Mouse (Mus musculus) kidney, embryonic 14.5 days (tissue): ENCODE measurements at regions not wholly inside any gene's neighbourhood (a gene's known extent, or its start where the extent isn't known, plus 50 kb on each side); places are given as distances from the start of the nearest gene placed in this dataset.

Experiments
- ATAC-seq: fragments of 200-750 bp; cut with Nextera tagmentation; 2 replicates; pipeline ENCODE4 v1.8.0; 2017; ENCODE audit warnings: moderate number of reproducible peaks, mild to moderate bottlenecking, moderate TSS enrichment, moderate library complexity; ENCODE audit not compliant: low FRiP score, low TSS enrichment
- H3K27ac ChIP-seq: fragments of 300-500 bp; sonication (generic); 2 replicates; pipeline ENCODE4 v1.5.1; 2014; ENCODE audit warnings: low read depth, mild to moderate bottlenecking, low read length, moderate library complexity, mixed read lengths
- H3K27me3 ChIP-seq: fragments of 300-500 bp; sonication (generic); 2 replicates; pipeline ENCODE4 v1.6.1; 2014; ENCODE audit warnings: mild to moderate bottlenecking, low read length; ENCODE audit not compliant: control insufficient read depth, insufficient read depth
- H3K36me3 ChIP-seq: fragments of 300-500 bp; sonication (generic); 2 replicates; pipeline ENCODE4 v1.6.1; 2014; ENCODE audit warnings: low read length, mixed read lengths; ENCODE audit not compliant: control insufficient read depth, insufficient read depth
- H3K4me1 ChIP-seq: fragments of 300-500 bp; sonication (generic); 2 replicates; pipeline ENCODE4 v1.6.1; 2014; ENCODE audit warnings: low read length, mixed read lengths; ENCODE audit not compliant: control insufficient read depth, insufficient read depth
- H3K4me2 ChIP-seq: fragments of 300-500 bp; sonication (generic); replicated peaks from 2 replicates; pipeline ENCODE4 v1.6.1; 2014; ENCODE audit warnings: low read depth, mild to moderate bottlenecking, low read length
- H3K4me3 ChIP-seq: fragments of 300-500 bp; sonication (generic); 2 replicates; pipeline ENCODE4 v1.5.1; 2014; ENCODE audit warnings: mild to moderate bottlenecking, low read length
- H3K9ac ChIP-seq: fragments of 300-500 bp; sonication (generic); 2 replicates; pipeline ENCODE4 v1.6.1; 2014; ENCODE audit warnings: low read depth, mild to moderate bottlenecking, low read length, moderate library complexity
- H3K9me3 ChIP-seq: fragments of 300-500 bp; sonication (generic); 2 replicates; pipeline ENCODE4 v1.6.1; 2016; ENCODE audit warnings: low read length; ENCODE audit not compliant: control insufficient read depth
- WGBS: fragments of 180-500 bp; shearing (Covaris S2); extraction: QIAGEN DNeasy Blood & Tissue Kit; methylation state at CpG from one replicate; pipeline ENCODE4 v1.1.7; 2014; 5-methylcytosine and 5-hydroxymethylcytosine counted together

- Histone ChIP-seq H3K9ac (no peak overlapping the region), H3K9me3 (no peaks in the 10 kb centered on the region), H3K4me2 (no peak overlapping the region), H3K36me3 (no peaks in the 10 kb centered on the region), H3K27me3 (no peaks in the 10 kb centered on the region), H3K4me3 (no peak overlapping the region), H3K27ac (no peak overlapping the region), H3K4me1 (no peaks in the 10 kb centered on the region)
- 8% methylated on average over 2 of the region's 2 CpGs for WGBS
- ATAC-seq, result no peak; the same call in 1 of the 2 replicates
Measured at GRCm38 (mm10) chr6:108963295-108963694, 134.9 kb downstream of the Edem1 start.

GRCm38 (mm10) chr6:108969477-108970176 lies 141.2 kb downstream of the Edem1 start:
- no peak overlapping the region; the same call in 1 of the 2 replicates for H3K9ac ChIP-seq
- 63% methylated on average over 4 of the region's 4 CpGs for WGBS
- no peak overlapping the region for H3K4me2 ChIP-seq
- H3K36me3 ChIP-seq, result no peaks in the 10 kb centered on the region
- H3K27ac ChIP-seq, result no peak overlapping the region
- H3K4me1 ChIP-seq, result no peaks in the 10 kb centered on the region
- H3K4me3 ChIP-seq, result no peak overlapping the region
- no peaks in the 10 kb centered on the region for H3K9me3 ChIP-seq
- H3K27me3 ChIP-seq, result no peaks in the 10 kb centered on the region
- ATAC-seq, result no peak

- Histone ChIP-seq H3K9ac (no peak overlapping the region), H3K27ac (no peak overlapping the region), H3K4me3 (no peak overlapping the region), H3K4me2 (no peak overlapping the region), H3K27me3 (no peaks in the 10 kb centered on the region), H3K4me1 (no peaks in the 10 kb centered on the region), H3K36me3 (no peaks in the 10 kb centered on the region), H3K9me3 (no peaks in the 10 kb centered on the region)
- WGBS, result 76% methylated on average over 4 of the region's 4 CpGs
- ATAC-seq, result no peak
Measured at GRCm38 (mm10) chr6:108971415-108972089, 143.1 kb downstream of the Edem1 start.

GRCm38 (mm10) chr6:108973701-108974100 lies 145.3 kb downstream of the Edem1 start:
- no peaks in the 10 kb centered on the region for H3K27me3 ChIP-seq
- no peak for ATAC-seq
- no peaks in the 10 kb centered on the region for H3K36me3 ChIP-seq
- no peaks in the 10 kb centered on the region for H3K4me1 ChIP-seq
- H3K4me2 ChIP-seq, result no peak overlapping the region
- H3K4me3 ChIP-seq, result no peak overlapping the region
- H3K9me3 ChIP-seq, result no peaks in the 10 kb centered on the region
- 68% methylated on average over 2 of the region's 2 CpGs for WGBS
- H3K27ac ChIP-seq, result no peak overlapping the region
- H3K9ac ChIP-seq, result no peak overlapping the region

DNA sequence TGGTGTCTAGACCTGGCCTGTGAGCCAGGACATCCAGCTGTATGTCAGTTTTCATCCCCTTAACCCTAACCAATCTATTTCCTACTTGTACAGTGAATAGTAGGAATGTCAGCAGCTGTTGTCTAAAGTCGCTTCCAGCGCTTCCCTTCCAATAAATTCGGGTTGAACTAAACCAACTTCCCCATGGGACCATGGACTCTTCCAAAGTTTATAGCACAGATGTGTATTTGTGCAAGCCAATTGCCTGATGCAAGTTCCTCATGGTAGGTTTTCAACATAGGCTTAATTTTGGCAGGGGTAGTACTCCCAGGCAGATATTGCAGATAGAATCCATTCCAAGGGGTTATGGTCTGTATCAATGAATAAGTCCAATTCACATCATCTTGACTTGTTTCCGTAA lies 161.1 kb downstream of the Edem1 start:
- no peak overlapping the region for H3K27ac ChIP-seq
- no peak overlapping the region for H3K4me3 ChIP-seq
- no peaks in the 10 kb centered on the region for H3K9me3 ChIP-seq
- H3K4me1 ChIP-seq, result no peaks in the 10 kb centered on the region
- no peaks in the 10 kb centered on the region for H3K36me3 ChIP-seq
- 84% methylated on average over 4 of the region's 4 CpGs for WGBS
- H3K27me3 ChIP-seq, result no peaks in the 10 kb centered on the region
- H3K9ac ChIP-seq, result no peak overlapping the region
- ATAC-seq, result no peak
- H3K4me2 ChIP-seq, result no peak overlapping the region

DNA sequence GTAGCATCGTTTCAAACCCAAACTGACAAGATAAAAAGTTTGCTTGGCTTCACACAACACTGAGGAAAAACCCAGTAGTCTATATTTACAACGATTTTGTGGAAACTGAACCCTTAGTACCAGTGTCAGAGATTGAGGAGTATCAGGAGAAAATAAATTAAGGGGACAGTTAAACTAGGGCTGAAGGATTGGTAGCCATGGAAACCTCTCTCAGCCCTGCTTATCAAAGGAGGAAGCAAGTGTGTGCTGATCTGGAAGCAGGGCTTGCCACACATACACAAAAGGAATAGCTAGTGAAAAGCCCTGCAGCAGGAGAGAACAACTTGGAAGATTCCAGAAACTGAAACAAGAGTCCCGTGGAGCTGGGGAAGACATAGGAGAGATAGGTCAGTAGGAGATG lies 165.3 kb downstream of the Edem1 start:
- H3K36me3 ChIP-seq, result no peaks in the 10 kb centered on the region
- H3K4me2 ChIP-seq, result no peak overlapping the region
- H3K4me3 ChIP-seq, result no peak overlapping the region
- H3K9ac ChIP-seq, result no peak overlapping the region
- ATAC-seq, result no peak
- H3K27me3 ChIP-seq, result no peaks in the 10 kb centered on the region
- H3K27ac ChIP-seq, result no peak overlapping the region
- no peaks in the 10 kb centered on the region for H3K4me1 ChIP-seq
- no peaks in the 10 kb centered on the region for H3K9me3 ChIP-seq
- WGBS, result 53% methylated on average over 3 of the region's 3 CpGs

- H3K27ac ChIP-seq, result no peak overlapping the region
- no peaks in the 10 kb centered on the region for H3K27me3 ChIP-seq
- H3K4me2 ChIP-seq, result no peak overlapping the region
- H3K9ac ChIP-seq, result no peak overlapping the region
- no peak for ATAC-seq
- no peaks in the 10 kb centered on the region for H3K4me1 ChIP-seq
- no peaks in the 10 kb centered on the region for H3K36me3 ChIP-seq
- WGBS, result 71% methylated on average over 2 of the region's 2 CpGs
- H3K9me3 ChIP-seq, result no peaks in the 10 kb centered on the region
- no peak overlapping the region for H3K4me3 ChIP-seq
Measured at GRCm38 (mm10) chr6:109004443-109004842, 176.0 kb downstream of the Edem1 start.

DNA sequence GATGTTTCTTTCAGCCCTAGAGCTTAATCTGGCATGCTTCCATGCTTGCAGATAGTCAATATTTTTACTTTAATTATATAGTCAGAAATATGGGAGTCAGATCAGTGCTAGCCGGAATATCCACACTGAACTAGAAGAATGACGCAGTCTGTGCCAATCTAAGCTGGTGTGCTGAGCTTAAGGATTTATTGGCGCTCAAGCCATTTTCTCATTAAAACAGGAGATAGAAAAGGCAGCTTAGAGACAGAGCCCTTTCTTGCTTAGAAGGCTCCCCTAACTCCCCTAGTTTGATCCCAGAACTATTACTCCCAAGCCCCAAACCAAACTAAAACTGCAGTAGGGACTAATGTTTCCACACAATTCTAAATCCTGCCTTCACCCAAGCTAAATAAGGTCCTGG lies 180.9 kb downstream of the Edem1 start:
- WGBS, result 86% methylated on average over 3 of the region's 3 CpGs
- H3K27ac ChIP-seq, result no peak overlapping the region
- ATAC-seq, result no peak
- H3K9ac ChIP-seq, result no peak overlapping the region
- no peaks in the 10 kb centered on the region for H3K9me3 ChIP-seq
- no peaks in the 10 kb centered on the region for H3K36me3 ChIP-seq
- H3K27me3 ChIP-seq, result no peaks in the 10 kb centered on the region
- H3K4me1 ChIP-seq, result no peaks in the 10 kb centered on the region
- H3K4me3 ChIP-seq, result no peak overlapping the region
- H3K4me2 ChIP-seq, result no peak overlapping the region

- no peak for ATAC-seq
- no peaks in the 10 kb centered on the region for H3K27me3 ChIP-seq
- H3K36me3 ChIP-seq, result no peaks in the 10 kb centered on the region
- WGBS, result 79% methylated on average over 4 of the region's 4 CpGs
- no peak overlapping the region for H3K4me2 ChIP-seq
- no peaks in the 10 kb centered on the region for H3K4me1 ChIP-seq
- no peak overlapping the region for H3K4me3 ChIP-seq
- H3K9ac ChIP-seq, result no peak overlapping the region
- no peaks in the 10 kb centered on the region for H3K9me3 ChIP-seq
- no peak overlapping the region for H3K27ac ChIP-seq
Measured at GRCm38 (mm10) chr6:109009793-109010192, 181.4 kb downstream of the Edem1 start.
